ENCODE assay signal across 30 mouse cellular contexts in the genomic region with DNA sequence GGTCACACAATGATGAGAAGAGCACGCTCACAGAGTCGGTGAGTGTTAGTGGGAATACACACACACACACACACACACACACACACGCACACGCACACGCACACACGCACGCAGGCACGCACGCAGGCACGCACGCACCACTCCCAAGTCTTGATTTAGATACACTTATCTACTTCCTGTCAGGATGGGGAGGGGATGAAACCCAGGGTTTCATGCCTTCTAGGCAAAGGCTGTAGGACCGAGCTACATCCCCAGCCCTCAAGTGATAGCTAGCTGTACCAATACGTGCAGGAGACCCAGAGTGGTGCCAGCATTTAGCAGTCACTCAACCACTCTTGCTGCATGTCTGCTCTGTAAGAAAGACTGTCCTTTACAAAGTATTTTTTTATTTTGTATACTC.
DNase-seq lines count a peak whose midpoint lies in the region; ATAC-seq and TF ChIP-seq lines count a peak whose summit lies in the region.
"Had no signal": no experiment of that assay in that cellular context is flagged by ENCODE, and none has a peak within 500 bp of the region (broad histone marks: within the 10 kb centered on the region; RNA-seq: fewer than 3 reads in every experiment).

No protein-coding gene starts in this region.

- no peak for TF ChIP-seq POLR2A in MEL (IDR thresholded peaks at IDR 0.05; ENCODE audit: control insufficient read depth in 1 of 2, insufficient read depth in 1 of 2, low read depth in 1 of 2, low read length in 2 of 2, poor library complexity in 1 of 2)

- TF ChIP-seq EP300 in MEL (IDR thresholded peaks at IDR 0.05; ENCODE audit: low read depth in 1 of 2, low read length in 2 of 2) = peak; percentile 66 to 74

- H3K4me1 ChIP-seq in megakaryocyte, embryonic 14.5 days = peaks cover 43% of the 10 kb centered on the region
- peaks cover 10 to 30% of the 10 kb centered on the region in 2 experiments for H3K4me1 ChIP-seq in MEL (ENCODE audit: control insufficient read depth in 1 of 2, insufficient read depth in 2 of 2, low read length in 2 of 2)
- peaks cover 3% of the 10 kb centered on the region; the same call in 1 of the 2 replicates for H3K4me1 ChIP-seq in hindbrain, embryonic 10.5 days (replicated peaks)
- no peaks in the 10 kb centered on the region for H3K4me1 ChIP-seq in midbrain, embryonic 11.5 days (ENCODE audit: control insufficient read depth, insufficient read depth, low read length)
- H3K4me1 ChIP-seq: embryonic facial prominence, embryonic 13.5 days; forebrain, embryonic 12.5 days; heart, embryonic 10.5 days; heart, embryonic 13.5 days; hindbrain, embryonic 12.5 days; hindbrain, embryonic 15.5 days had no signal

- TF ChIP-seq RAD21 in MEL (IDR thresholded peaks at IDR 0.05; ENCODE audit: low read depth, low read length) = no peak

- H3K79me2 ChIP-seq in MEL (ENCODE audit: control insufficient read depth, insufficient read depth, low read length, poor library complexity) = no peaks in the 10 kb centered on the region

- H3K4me2 ChIP-seq in midbrain, embryonic 11.5 days = no peak overlapping the region
- H3K4me2 ChIP-seq: embryonic facial prominence, embryonic 13.5 days; forebrain, embryonic 12.5 days; forebrain, embryonic 15.5 days; heart, embryonic 13.5 days; hindbrain, embryonic 12.5 days; hindbrain, embryonic 15.5 days had no signal

- H3K27me3 ChIP-seq in megakaryocyte, embryonic 14.5 days (replicated peaks) = peaks cover 8% of the 10 kb centered on the region
- H3K27me3 ChIP-seq in MEL (ENCODE audit: control insufficient read depth in 1 of 2, insufficient read depth in 2 of 2, low read length in 2 of 2) = no peaks in the 10 kb centered on the region
- peaks cover 8% of the 10 kb centered on the region; the same call in 1 of the 2 replicates for H3K27me3 ChIP-seq in hindbrain, embryonic 10.5 days (ENCODE audit: insufficient read depth, poor library complexity, severe bottlenecking)
- H3K27me3 ChIP-seq in midbrain, embryonic 11.5 days (ENCODE audit: control insufficient read depth, insufficient read depth, low read length) = no peaks in the 10 kb centered on the region
- H3K27me3 ChIP-seq: CH12.LX; embryonic facial prominence, embryonic 13.5 days; forebrain, embryonic 12.5 days; forebrain, embryonic 15.5 days; heart, embryonic 13.5 days; hindbrain, embryonic 15.5 days; Patski had no signal

- H3K36me3 ChIP-seq in megakaryocyte, embryonic 14.5 days (replicated peaks; ENCODE audit: low read length) = peaks cover 13% of the 10 kb centered on the region
- peaks cover 0 to 24% of the 10 kb centered on the region in 2 experiments; a peak in 2 of 4 replicates for H3K36me3 ChIP-seq in MEL (ENCODE audit: control insufficient read depth in 1 of 2, insufficient read depth in 2 of 2, low read length in 2 of 2)
- peaks cover 7% of the 10 kb centered on the region; the same call in 1 of the 2 replicates for H3K36me3 ChIP-seq in hindbrain, embryonic 10.5 days
- H3K36me3 ChIP-seq in midbrain, embryonic 11.5 days (ENCODE audit: control insufficient read depth, insufficient read depth, low read length) = no peaks in the 10 kb centered on the region
- H3K36me3 ChIP-seq: embryonic facial prominence, embryonic 10.5 days; embryonic facial prominence, embryonic 13.5 days; forebrain, embryonic 12.5 days; forebrain, embryonic 15.5 days; heart, embryonic 10.5 days; heart, embryonic 13.5 days; hindbrain, embryonic 12.5 days; hindbrain, embryonic 15.5 days had no signal

- DNase-seq in MEL (ENCODE audit: low read depth, low spot score) = peak; percentile 83
- no peak for DNase-seq in urinary bladder, postnatal 25 days (ENCODE audit: low spot score)
- no peak for DNase-seq in hindbrain, embryonic 10.5 days (ENCODE audit: low spot score)
- DNase-seq in midbrain, embryonic 11.5 days (ENCODE audit: low spot score, missing footprints) = no peak
- DNase-seq: adrenal gland, adult 2 months; adrenal gland, postnatal 14 days; cerebellum, adult 11 months; cerebellum, adult 2 months; cerebellum, adult 9-11 months; cerebellum, postnatal 25 days; embryo, embryonic 11 days; gastrocnemius, postnatal 10 days; gastrocnemius, postnatal 36 days; heart, adult 2 months; heart, postnatal 14 days; heart, postnatal 4 days had no signal

- ATAC-seq in megakaryocyte, adult 5-6 weeks (ENCODE audit: poor library complexity, severe bottlenecking) = no peak
- ATAC-seq in common myeloid progenitor, adult 5-6 weeks (replicated peaks; ENCODE audit: low read depth, poor library complexity, severe bottlenecking) = peak; percentile 30
- ATAC-seq in midbrain, embryonic 11.5 days (ENCODE audit: low FRiP score) = no peak
- ATAC-seq: forebrain, embryonic 15.5 days; Patski had no signal

- no peak for TF ChIP-seq CTCF in MEL (IDR thresholded peaks at IDR 0.05 in 2 of 3, conservative IDR thresholded peaks at IDR 0.05 in 1 of 3; ENCODE audit: control insufficient read depth in 1 of 3, insufficient read depth in 1 of 3, low read depth in 2 of 3, low read length in 3 of 3, poor library complexity in 1 of 3, severe bottlenecking in 1 of 3)

- H3K9me3 ChIP-seq in megakaryocyte, embryonic 14.5 days = peaks cover 23% of the 10 kb centered on the region
- H3K9me3 ChIP-seq in MEL (replicated peaks; ENCODE audit: insufficient read depth, low read length) = no peaks in the 10 kb centered on the region
- H3K9me3 ChIP-seq in hindbrain, embryonic 10.5 days = no peaks in the 10 kb centered on the region
- H3K9me3 ChIP-seq in midbrain, embryonic 11.5 days (ENCODE audit: control insufficient read depth, low read length) = no peaks in the 10 kb centered on the region
- H3K9me3 ChIP-seq: embryonic facial prominence, embryonic 10.5 days; embryonic facial prominence, embryonic 13.5 days; forebrain, embryonic 15.5 days; heart, embryonic 10.5 days; heart, embryonic 13.5 days; hindbrain, embryonic 12.5 days; hindbrain, embryonic 15.5 days had no signal

- H3K27ac ChIP-seq in MEL (ENCODE audit: control insufficient read depth, low read depth, low read length) = peak overlapping the region; percentile 1; the same call in 1 of the 2 replicates
- H3K27ac ChIP-seq in hindbrain, embryonic 10.5 days = no peak overlapping the region
- H3K27ac ChIP-seq in midbrain, embryonic 11.5 days (ENCODE audit: low read depth, low read length) = no peak overlapping the region
- H3K27ac ChIP-seq: embryonic facial prominence, embryonic 10.5 days; embryonic facial prominence, embryonic 13.5 days; forebrain, embryonic 12.5 days; forebrain, embryonic 15.5 days; heart, adult 2 months; heart, embryonic 10.5 days; heart, embryonic 13.5 days; hindbrain, embryonic 12.5 days; hindbrain, embryonic 15.5 days had no signal

- H3K4me3 ChIP-seq in megakaryocyte, embryonic 14.5 days (replicated peaks) = peak overlapping the region; percentile 17
- no peak overlapping the region for H3K4me3 ChIP-seq in MEL (ENCODE audit: control insufficient read depth in 1 of 2, insufficient read depth in 1 of 2, low read depth in 2 of 2, low read length in 2 of 2)
- no peak overlapping the region for H3K4me3 ChIP-seq in hindbrain, embryonic 10.5 days
- H3K4me3 ChIP-seq in midbrain, embryonic 11.5 days (ENCODE audit: low read depth, low read length) = no peak overlapping the region
- H3K4me3 ChIP-seq: embryonic facial prominence, embryonic 10.5 days; embryonic facial prominence, embryonic 13.5 days; erythroblast, embryonic 14.5 days; forebrain, embryonic 12.5 days; forebrain, embryonic 15.5 days; heart, adult 2 months; heart, embryonic 10.5 days; heart, embryonic 13.5 days; hindbrain, embryonic 12.5 days; hindbrain, embryonic 15.5 days had no signal

- 93% methylated on average over 13 of the region's 13 CpGs for WGBS in hindbrain, embryonic 10.5 days
- WGBS in midbrain, embryonic 11.5 days = 90% methylated on average over 13 of the region's 13 CpGs

- no peak overlapping the region for H3K9ac ChIP-seq in MEL (ENCODE audit: control insufficient read depth, low read depth, low read length, poor library complexity, severe bottlenecking)
- no peak overlapping the region for H3K9ac ChIP-seq in midbrain, embryonic 11.5 days (ENCODE audit: low read length)
- H3K9ac ChIP-seq: embryonic facial prominence, embryonic 13.5 days; forebrain, embryonic 12.5 days; forebrain, embryonic 15.5 days; heart, embryonic 13.5 days; hindbrain, embryonic 12.5 days; hindbrain, embryonic 15.5 days had no signal

TF ChIP-seq in MEL, 35 proteins besides CTCF, POLR2A, EP300 and RAD21:
- 0 out of 2 replicates have a peak, but pooled peaks have one; percentile 32 for TF ChIP-seq MXI1 (IDR thresholded peaks at IDR 0.05; ENCODE audit: low read depth, low read length)
- no peak for TF ChIP-seq MEF2A (IDR thresholded peaks at IDR 0.05; ENCODE audit: extremely low read depth, insufficient replicate concordance, low read depth, low read length, poor library complexity, severe bottlenecking)
- peak; percentile 20; the same call in 1 of the 2 replicates for TF ChIP-seq ETS1 (IDR thresholded peaks at IDR 0.05; ENCODE audit: low read depth, low read length)
- TF ChIP-seq KAT2A (conservative IDR thresholded peaks at IDR 0.05; ENCODE audit: low read depth, low read length) = no peak
- TF ChIP-seq USF1 (IDR thresholded peaks at IDR 0.05; ENCODE audit: low read depth, low read length) = no peak
- peak; percentile 67 for TF ChIP-seq GATA1 (IDR thresholded peaks at IDR 0.05; ENCODE audit: low read depth, low read length)
- peak; percentile 63 for TF ChIP-seq TCF12 (IDR thresholded peaks at IDR 0.05; ENCODE audit: low read depth, low read length)
- TF ChIP-seq SIN3A (IDR thresholded peaks at IDR 0.05; ENCODE audit: low read length) = 0 out of 2 replicates have a peak, but pooled peaks have one; percentile 16
- TF ChIP-seq NRF1 (IDR thresholded peaks at IDR 0.05; ENCODE audit: insufficient read depth, low read depth, low read length, poor library complexity, severe bottlenecking) = 0 out of 2 replicates have a peak, but pooled peaks have one; percentile 37
- no peak for TF ChIP-seq UBTF (IDR thresholded peaks at IDR 0.05; ENCODE audit: borderline replicate concordance, insufficient read depth, low read depth, low read length)
- no peak for TF ChIP-seq ZKSCAN1 (IDR thresholded peaks at IDR 0.05; ENCODE audit: low read depth, low read length)
- TF ChIP-seq HCFC1 (IDR thresholded peaks at IDR 0.05; ENCODE audit: low read depth, low read length) = 0 out of 2 replicates have a peak, but pooled peaks have one; percentile 22
- TF ChIP-seq RCOR1 (IDR thresholded peaks at IDR 0.05; ENCODE audit: low read depth, low read length) = peak; percentile 75
- TF ChIP-seq MAZ (IDR thresholded peaks at IDR 0.05; ENCODE audit: low read depth, low read length) = peak; percentile 65; the same call in 1 of the 2 replicates
- no peak for TF ChIP-seq MYB (IDR thresholded peaks at IDR 0.05; ENCODE audit: low read depth, low read length)
- TF ChIP-seq TAL1 (IDR thresholded peaks at IDR 0.05; ENCODE audit: low read length) = peak; percentile 58
- TF ChIP-seq BHLHE40 (IDR thresholded peaks at IDR 0.05; ENCODE audit: borderline replicate concordance, low read depth, low read length) = peak; percentile 71; the same call in 1 of the 2 replicates
- TF ChIP-seq TBP (IDR thresholded peaks at IDR 0.05; ENCODE audit: low read depth, low read length) = peak; percentile 82
- no peak for TF ChIP-seq ZMIZ1 (IDR thresholded peaks at IDR 0.05; ENCODE audit: low read depth, low read length)
